ENCODE assay signal across 11 mouse cellular contexts in genomic region chr15:27488042-27488441, GRCm38 (mm10). TPM values are rescaled to one million over a fixed set of nuclear protein-coding genes. Genes with fewer than 3 reads are reported as not detected.
DNase-seq lines count a peak whose midpoint lies in the region; TF ChIP-seq lines count a peak whose summit lies in the region.
"Had no signal": no experiment of that assay in that cellular context is flagged by ENCODE, and none has a peak within 500 bp of the region (broad histone marks: within the 10 kb centered on the region; RNA-seq: fewer than 3 reads in every experiment).

No protein-coding gene starts in this region.

- intact Hi-C loops in left cerebral cortex, adult 2 months (cut with DNase I), result no loop called here

- H3K4me3 ChIP-seq in left cerebral cortex, adult 2 months, result no peak overlapping the region

- peak; percentile 50 to 66 for DNase-seq in left cerebral cortex, adult 18-20 months (ENCODE audit: low spot score in 2 of 2)
- DNase-seq in left cerebral cortex, adult 11 months (ENCODE audit: low spot score), result no peak
- peak; percentile 83 for DNase-seq in cerebellum, postnatal 36 days
- no peak for DNase-seq in left cerebral cortex, adult 2 months (ENCODE audit: extremely low spot score in 1 of 2, low spot score in 2 of 2)
- peak; percentile 55 for DNase-seq in right cerebral cortex, postnatal 25 days
- no peak for DNase-seq in gastrocnemius, postnatal 4 days (ENCODE audit: low spot score in 2 of 2)
- DNase-seq in urinary bladder, postnatal 36 days (ENCODE audit: low spot score in 2 of 2), result no peak
- no peak for DNase-seq in adrenal gland, postnatal 25 days
- DNase-seq: adrenal gland, adult 8-10 months; liver; spleen, adult 18-20 months had no signal

- H3K27ac ChIP-seq in left cerebral cortex, adult 2 months, result peak overlapping the region; percentile 7; the same call in 1 of the 2 replicates

- TF ChIP-seq CTCF in left cerebral cortex, adult 2 months (IDR thresholded peaks at IDR 0.05), result no peak

RNA-seq across cellular contexts. Expression of gene Ank, which starts 21.6 kb away (rescaled TPM):
- total RNA-seq in left cerebral cortex, adult 18-20 months (2021), result 100 to 1,000 TPM; 185 to 192 TPM
- 100 to 1,000 TPM; 173 to 176 TPM for total RNA-seq in left cerebral cortex, adult 2 months (2021)
- total RNA-seq in gastrocnemius, postnatal 4 days (2021), result 10 to 100 TPM; 21.5 to 26.0 TPM
- total RNA-seq in adrenal gland, postnatal 25 days (2021), result 43.3 and 44.0 TPM in 2 replicates

Comparison
In these comparisons a context has a peak if more than half of its experiments do, and no peak if none do; other contexts are left out.
1. DNase-seq: peak in left cerebral cortex, adult 18-20 months (2 of 2), cerebellum, postnatal 36 days (2 of 2) and right cerebral cortex, postnatal 25 days (single experiment); none in left cerebral cortex, adult 11 months (single experiment), left cerebral cortex, adult 2 months (0 of 2), gastrocnemius, postnatal 4 days (0 of 2), urinary bladder, postnatal 36 days (0 of 2) and adrenal gland, postnatal 25 days (single experiment).